Mouse (Mus musculus) adrenal gland, postnatal 14 days (tissue): ENCODE measurements around the gene Wiz. TPM values are rescaled to one million over a fixed set of nuclear protein-coding genes. Genes with fewer than 3 reads are reported as not detected.

Experiments
- microRNA-seq, 2 experiments: library from miRNA; unstranded; fragments of <30 nt; microRNA quantifications; one replicate each; pipeline ENCODE4 v1.2.0; 2021
- total RNA-seq: library from RNA; stranded (reverse); gene quantifications from 2 replicates; pipeline ENCODE4 v1.2.3, GENCODE M21; 2021

Wiz gene
- total RNA-seq, 1 experiment from 2014 or later, result 41.8 TPM

Small RNA genes within 50 kb of the gene (microRNA-seq; reads per million reads assigned to microRNA genes)
- gene Gm22201, result 0 reads per million in 2 experiments

Other genes with a start within 250 kb of the Wiz start
- gene Notch3, start 222.6 kb downstream of the Wiz start, total RNA-seq, result 22.9 and 26.2 TPM in 2 replicates
- gene Ephx3, start 199.9 kb downstream of the Wiz start, total RNA-seq, result 0.22 and 0.30 TPM in 2 replicates
- 110 and 118 TPM in 2 replicates for gene Brd4, start 104.7 kb downstream of the Wiz start, total RNA-seq
- 78.9 and 96.2 TPM in 2 replicates for gene Akap8, start 68.2 kb downstream of the Wiz start, total RNA-seq
- 85.5 and 95.0 TPM in 2 replicates for gene Akap8l, start 38.8 kb downstream of the Wiz start, total RNA-seq
- 1.7 and 18.1 TPM in 2 replicates for gene Rasal3, start 14.1 kb upstream of the Wiz start, total RNA-seq
- 4.2 and 14.2 TPM in 2 replicates for gene Pglyrp2, start 34.7 kb upstream of the Wiz start, total RNA-seq
- not detected in 2 replicates for gene Cyp4f39, start 63.3 kb upstream of the Wiz start, total RNA-seq
- gene Cyp4f17, start 116.6 kb upstream of the Wiz start, total RNA-seq, result 7.7 and 7.9 TPM in 2 replicates
- gene Cyp4f16, start 147.1 kb upstream of the Wiz start, total RNA-seq, result 9.1 and 12.5 TPM in 2 replicates
- not detected in 2 replicates for gene Cyp4f37, start 231.9 kb upstream of the Wiz start, total RNA-seq